Mouse (Mus musculus) midbrain, embryonic 13.5 days (tissue): Measurements from ENCODE around the gene Nfia. TPM values are rescaled to one million over a fixed set of nuclear protein-coding genes. Genes with fewer than 3 reads are reported as not detected.

Experiments
- ATAC-seq: fragments of 200-750 bp; cut with Nextera tagmentation; 2 replicates; pipeline ENCODE4 v1.8.0; 2017; ENCODE audit warnings: mild to moderate bottlenecking, moderate TSS enrichment, moderate library complexity
- H3K27ac ChIP-seq: fragments of 300-500 bp; sonication (generic); 2 replicates; pipeline ENCODE4 v1.5.1; 2015; ENCODE audit warnings: inconsistent platforms, mild to moderate bottlenecking, moderate library complexity
- H3K27me3 ChIP-seq: fragments of 300-500 bp; sonication (generic); 2 replicates; pipeline ENCODE4 v1.6.1; 2015; ENCODE audit warnings: mild to moderate bottlenecking, inconsistent platforms
- H3K36me3 ChIP-seq: fragments of 300-500 bp; sonication (generic); 2 replicates; pipeline ENCODE4 v1.6.1; 2015; ENCODE audit warnings: mild to moderate bottlenecking, inconsistent platforms
- H3K4me1 ChIP-seq: fragments of 300-500 bp; sonication (generic); replicated peaks from 2 replicates; pipeline ENCODE4 v1.6.1; 2015; ENCODE audit warnings: inconsistent platforms
- H3K4me2 ChIP-seq: fragments of 300-500 bp; sonication (generic); replicated peaks from 2 replicates; pipeline ENCODE4 v1.6.1; 2015; ENCODE audit warnings: moderate library complexity, mild to moderate bottlenecking, inconsistent platforms
- H3K4me3 ChIP-seq: fragments of 300-500 bp; sonication (generic); replicated peaks from 2 replicates; pipeline ENCODE4 v1.5.1; 2015; ENCODE audit warnings: mild to moderate bottlenecking, inconsistent platforms
- H3K9ac ChIP-seq: fragments of 300-500 bp; sonication (generic); replicated peaks from 2 replicates; pipeline ENCODE4 v1.6.1; 2015; ENCODE audit warnings: mild to moderate bottlenecking, inconsistent platforms
- H3K9me3 ChIP-seq: fragments of 300-500 bp; sonication (generic); 2 replicates; pipeline ENCODE4 v1.6.1; 2016; ENCODE audit warnings: mild to moderate bottlenecking, inconsistent platforms
- WGBS: fragments of 180-500 bp; shearing (Covaris S2); methylation state at CpG from one replicate; pipeline ENCODE4 v1.1.7; 2015; 5-methylcytosine and 5-hydroxymethylcytosine counted together
- polyA plus RNA-seq: library from polyadenylated mRNA; unstranded; fragments of >200 nt; fragmentation: Nextera tagmentation; extraction: Ambion mirVana; gene quantifications from 2 replicates; pipeline ENCODE4 v1.2.1, GENCODE M21; 2015

Gene Nfia
- polyA plus RNA-seq, 1 experiment from 2014 or later = 36.2 TPM

DNA sequence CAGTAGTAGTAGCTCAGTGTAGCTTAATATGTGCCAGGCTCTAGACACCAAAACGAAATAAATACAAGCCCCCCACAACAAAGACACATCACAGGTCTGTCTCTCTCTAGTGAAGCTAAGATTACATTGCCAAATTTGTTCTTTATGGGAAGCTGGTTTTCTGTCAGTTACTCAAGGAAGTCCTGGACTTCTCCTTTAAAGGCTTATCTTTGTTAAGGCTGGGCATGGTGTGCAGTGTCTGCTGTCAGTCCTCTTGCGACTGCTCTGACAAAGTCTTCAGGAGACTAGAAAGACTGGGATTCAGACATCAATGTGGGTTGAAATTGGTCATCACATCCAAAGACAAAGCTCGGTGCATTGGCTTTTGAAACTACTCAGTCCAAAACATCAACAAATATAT is 36.4 kb downstream of the Nfia start:
- H3K4me2 ChIP-seq = no peak overlapping the region
- ATAC-seq = no peak
- no peak overlapping the region for H3K27ac ChIP-seq
- H3K9me3 ChIP-seq = no peaks in the 10 kb centered on the region
- WGBS = 93% methylated on average over 3 of the region's 3 CpGs
- H3K36me3 ChIP-seq = no peaks in the 10 kb centered on the region
- peaks cover 16% of the 10 kb centered on the region for H3K27me3 ChIP-seq
- H3K4me3 ChIP-seq = no peak overlapping the region
- H3K9ac ChIP-seq = no peak overlapping the region
- peaks cover 14% of the 10 kb centered on the region for H3K4me1 ChIP-seq

DNA sequence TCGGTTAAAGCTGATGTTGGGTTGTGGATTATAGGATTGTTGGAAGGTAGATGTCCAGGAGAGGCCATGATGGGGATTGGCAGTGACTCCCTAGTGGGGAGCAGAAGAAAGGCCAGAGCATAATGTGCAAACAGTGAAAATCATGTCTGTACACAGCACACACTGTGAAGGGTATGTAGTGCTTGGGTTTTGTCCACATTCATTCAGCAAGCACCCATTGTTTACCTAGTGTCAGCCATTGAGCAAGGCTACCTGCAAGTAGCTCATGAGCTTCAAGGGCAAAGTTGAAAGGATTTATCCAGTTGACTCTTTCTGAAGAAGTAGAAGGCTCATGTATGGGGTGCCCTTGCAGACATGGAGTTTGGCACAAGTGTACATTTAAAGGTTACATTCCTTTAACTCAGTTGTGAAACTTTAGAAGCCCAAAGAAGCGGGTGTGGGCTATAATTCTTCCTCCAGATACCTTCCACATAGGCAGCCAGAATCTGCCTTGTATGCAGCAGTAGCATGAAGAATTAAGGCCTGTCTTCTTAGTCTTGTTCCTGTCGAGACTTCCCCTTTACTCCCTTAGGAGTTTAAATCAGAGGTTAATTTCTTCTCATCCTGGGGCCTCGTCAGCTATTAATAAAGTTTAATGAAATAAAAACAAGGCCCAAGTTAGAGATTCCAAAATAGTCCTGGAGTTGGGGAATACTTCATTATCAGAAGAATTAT is 37.2 kb downstream of the Nfia start:
- 84% methylated on average over 4 of the region's 4 CpGs for WGBS
- no peaks in the 10 kb centered on the region for H3K9me3 ChIP-seq
- ATAC-seq = no peak
- no peaks in the 10 kb centered on the region for H3K36me3 ChIP-seq
- peaks cover 14% of the 10 kb centered on the region; the same call in 1 of the 2 replicates for H3K4me1 ChIP-seq
- no peak overlapping the region for H3K9ac ChIP-seq
- no peak overlapping the region for H3K4me2 ChIP-seq
- no peak overlapping the region for H3K27ac ChIP-seq
- peaks cover 16% of the 10 kb centered on the region for H3K27me3 ChIP-seq
- no peak overlapping the region for H3K4me3 ChIP-seq

DNA sequence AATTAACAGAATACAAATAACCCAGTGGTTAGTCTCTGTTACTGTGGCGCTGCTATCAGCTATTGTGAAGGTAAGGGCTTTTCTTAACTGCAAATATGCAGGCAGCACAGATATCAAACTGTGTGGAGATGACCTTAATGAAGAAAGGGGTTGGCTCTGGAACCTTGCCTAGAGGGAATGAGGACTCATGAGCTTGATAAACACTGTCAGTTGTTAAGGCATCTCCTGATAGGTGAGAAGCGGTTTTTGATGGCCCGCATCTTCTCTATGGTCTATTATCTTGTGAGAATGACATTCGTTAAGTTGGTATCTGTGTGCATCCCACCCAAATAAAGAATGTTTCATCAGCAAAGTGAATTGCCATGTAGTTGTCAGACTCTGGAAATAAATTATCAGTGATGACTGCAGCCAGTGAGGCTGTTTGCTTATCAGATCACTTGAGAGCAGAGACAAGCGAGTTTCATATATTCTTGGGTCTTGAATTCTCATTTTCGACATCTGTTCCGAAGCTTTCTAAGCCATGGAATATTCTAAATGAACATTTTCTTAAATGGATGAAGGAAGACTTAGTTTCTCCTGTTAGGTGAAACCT is 37.9 kb downstream of the Nfia start:
- no peaks in the 10 kb centered on the region for H3K36me3 ChIP-seq
- H3K27me3 ChIP-seq = peaks cover 16% of the 10 kb centered on the region
- no peak overlapping the region for H3K27ac ChIP-seq
- no peak overlapping the region for H3K4me2 ChIP-seq
- H3K4me1 ChIP-seq = peaks cover 11% of the 10 kb centered on the region; the same call in 1 of the 2 replicates
- H3K9ac ChIP-seq = no peak overlapping the region
- no peak overlapping the region for H3K4me3 ChIP-seq
- no peaks in the 10 kb centered on the region for H3K9me3 ChIP-seq
- ATAC-seq = no peak
- 82% methylated on average over 7 of the region's 7 CpGs for WGBS

DNA sequence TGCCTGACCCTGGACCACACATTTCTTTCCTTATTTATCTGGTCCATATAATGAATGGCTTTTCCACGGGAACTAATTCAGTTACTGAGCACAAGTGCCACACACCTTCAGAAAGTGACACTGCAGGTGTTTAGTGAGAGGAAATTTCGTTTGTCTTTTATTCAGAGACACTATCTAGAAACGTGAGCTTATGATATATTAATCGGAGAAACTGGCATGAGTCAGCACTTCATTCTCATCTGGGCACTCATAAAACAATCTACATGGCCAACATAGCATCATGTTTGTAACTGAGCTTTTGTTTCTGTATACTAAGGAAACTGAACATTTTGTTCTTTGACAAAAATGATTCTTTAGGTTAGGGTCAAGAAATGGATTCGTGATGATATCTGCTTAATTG is 40.5 kb downstream of the Nfia start:
- Histone ChIP-seq H3K36me3 (no peaks in the 10 kb centered on the region), H3K4me2 (no peak overlapping the region), H3K4me3 (no peak overlapping the region), H3K27me3 (peaks cover 11% of the 10 kb centered on the region), H3K9me3 (no peaks in the 10 kb centered on the region), H3K4me1 (peaks cover 3% of the 10 kb centered on the region; the same call in 1 of the 2 replicates), H3K27ac (no peak overlapping the region), H3K9ac (no peak overlapping the region)
- no peak for ATAC-seq
- 85% methylated on average over 5 of the region's 5 CpGs for WGBS

DNA sequence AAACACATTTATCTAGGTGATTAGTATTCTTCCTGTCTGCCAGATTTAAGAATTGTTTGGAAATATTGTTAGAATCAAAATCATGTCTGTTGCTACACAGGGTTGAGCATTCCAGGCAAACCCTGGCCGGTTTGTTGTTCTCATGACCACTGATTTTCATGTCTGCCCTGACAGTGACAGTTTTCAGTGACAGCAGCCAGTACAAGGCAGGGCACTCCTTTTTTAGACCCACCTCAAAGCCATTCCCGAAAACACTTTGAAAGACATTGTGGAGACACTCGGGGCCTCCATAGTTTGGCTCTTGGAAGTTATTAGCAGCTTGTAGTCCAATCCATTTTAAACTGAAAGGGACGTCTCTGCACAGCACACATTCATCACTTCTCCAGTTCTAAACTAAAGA is 41.5 kb downstream of the Nfia start:
- peaks cover 3% of the 10 kb centered on the region; the same call in 1 of the 2 replicates for H3K4me1 ChIP-seq
- ATAC-seq = no peak
- H3K4me2 ChIP-seq = no peak overlapping the region
- H3K27me3 ChIP-seq = peaks cover 9% of the 10 kb centered on the region
- no peak overlapping the region for H3K9ac ChIP-seq
- H3K4me3 ChIP-seq = no peak overlapping the region
- 85% methylated on average over 4 of the region's 4 CpGs for WGBS
- no peaks in the 10 kb centered on the region for H3K36me3 ChIP-seq
- no peak overlapping the region for H3K27ac ChIP-seq
- H3K9me3 ChIP-seq = no peaks in the 10 kb centered on the region

DNA sequence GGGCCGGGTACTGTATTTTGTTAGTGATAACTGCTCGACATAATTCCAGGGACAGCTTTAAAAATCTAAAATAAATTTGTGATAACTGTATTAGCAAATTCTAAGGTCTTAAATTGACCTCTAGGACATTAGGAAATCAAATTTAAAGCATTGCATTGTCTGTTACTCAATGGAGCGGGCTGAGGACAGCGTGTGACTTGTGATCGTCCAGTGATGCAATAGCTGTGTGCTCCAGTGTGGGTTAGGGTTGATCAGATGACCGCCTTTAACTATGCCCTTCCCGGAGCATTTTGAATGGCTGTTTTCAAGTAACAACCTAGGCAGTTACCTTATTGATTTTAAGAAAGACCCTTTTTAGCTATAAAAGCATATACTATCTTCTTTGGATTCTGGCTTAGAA is 42.0 kb downstream of the Nfia start:
- no peak overlapping the region for H3K9ac ChIP-seq
- H3K4me1 ChIP-seq = peaks cover 3% of the 10 kb centered on the region; the same call in 1 of the 2 replicates
- peaks cover 3% of the 10 kb centered on the region for H3K27me3 ChIP-seq
- H3K9me3 ChIP-seq = no peaks in the 10 kb centered on the region
- H3K27ac ChIP-seq = no peak overlapping the region
- no peak for ATAC-seq
- no peaks in the 10 kb centered on the region for H3K36me3 ChIP-seq
- no peak overlapping the region for H3K4me3 ChIP-seq
- H3K4me2 ChIP-seq = no peak overlapping the region
- 90% methylated on average over 7 of the region's 7 CpGs for WGBS

DNA sequence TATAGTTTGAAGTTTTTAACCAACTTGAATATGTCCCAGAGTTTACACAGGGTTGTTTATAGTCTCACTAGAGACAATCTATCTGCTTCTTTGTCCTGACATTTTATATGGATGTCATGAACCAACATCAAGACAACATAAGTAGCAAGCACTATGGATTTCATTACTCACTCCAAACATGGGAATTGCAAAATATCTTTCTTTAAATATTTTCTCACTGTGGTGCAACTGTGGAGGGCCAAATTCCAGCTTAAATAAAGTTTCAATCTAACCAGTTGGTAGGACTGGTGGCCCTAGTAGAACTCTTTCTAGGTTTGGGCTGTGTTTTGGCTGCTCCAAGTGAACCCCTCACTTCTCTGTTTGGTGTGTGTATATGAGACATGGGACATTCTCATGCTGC is 43.5 kb downstream of the Nfia start:
- Histone ChIP-seq H3K27ac (no peak overlapping the region), H3K27me3 (peaks cover 4% of the 10 kb centered on the region; the same call in 1 of the 2 replicates), H3K4me1 (0 out of 2 replicates have a peak, but pooled peaks cover 3% of the 10 kb centered on the region), H3K9me3 (no peaks in the 10 kb centered on the region), H3K4me2 (no peak overlapping the region), H3K36me3 (no peaks in the 10 kb centered on the region), H3K9ac (no peak overlapping the region), H3K4me3 (no peak overlapping the region)
- no peak for ATAC-seq

DNA sequence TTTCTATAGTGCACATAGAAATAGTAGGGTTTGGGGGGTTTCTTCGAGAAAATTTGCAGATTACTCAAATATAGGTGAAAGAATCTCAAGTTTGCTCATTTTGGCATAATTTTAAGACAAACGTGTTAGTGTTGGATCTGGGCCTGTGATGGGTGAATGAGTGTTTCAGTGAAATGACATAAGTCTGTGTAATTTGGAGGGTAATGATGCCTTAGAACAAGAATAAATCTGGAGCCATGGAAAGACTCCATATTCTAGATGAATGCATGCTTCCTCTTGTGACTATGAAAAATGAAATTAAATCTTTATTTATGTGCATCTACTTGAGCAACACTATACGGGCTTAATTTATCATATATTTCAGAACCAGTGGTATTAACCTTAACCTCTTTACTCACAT is 44.2 kb downstream of the Nfia start:
- no peaks in the 10 kb centered on the region for H3K36me3 ChIP-seq
- H3K9me3 ChIP-seq = no peaks in the 10 kb centered on the region
- H3K4me1 ChIP-seq = 0 out of 2 replicates have a peak, but pooled peaks cover 3% of the 10 kb centered on the region
- H3K9ac ChIP-seq = no peak overlapping the region
- 90% methylated on average over 3 of the region's 3 CpGs for WGBS
- H3K27ac ChIP-seq = no peak overlapping the region
- no peak overlapping the region for H3K4me2 ChIP-seq
- no peak overlapping the region for H3K4me3 ChIP-seq
- H3K27me3 ChIP-seq = peaks cover 4% of the 10 kb centered on the region; the same call in 1 of the 2 replicates
- ATAC-seq = no peak

DNA sequence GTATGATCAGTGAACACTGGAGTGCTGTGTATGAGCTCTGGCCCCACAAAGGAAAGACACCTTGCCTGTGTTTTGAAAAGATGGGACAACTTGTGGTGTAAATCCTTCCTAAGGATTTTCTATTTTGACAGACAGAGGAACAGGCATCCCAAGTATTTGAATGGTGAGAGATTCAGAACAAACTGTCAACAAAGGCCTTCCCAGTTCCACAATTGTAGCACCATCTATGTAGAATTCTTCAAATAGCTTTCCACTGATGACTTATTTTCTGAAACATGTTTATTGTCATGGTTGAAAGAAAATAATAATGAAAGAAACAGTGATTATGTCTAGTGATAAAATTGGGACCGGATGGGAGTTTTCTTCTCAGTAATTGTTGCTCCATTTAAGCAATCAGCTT is 45.2 kb downstream of the Nfia start:
- H3K27ac ChIP-seq = no peak overlapping the region
- ATAC-seq = no peak

DNA sequence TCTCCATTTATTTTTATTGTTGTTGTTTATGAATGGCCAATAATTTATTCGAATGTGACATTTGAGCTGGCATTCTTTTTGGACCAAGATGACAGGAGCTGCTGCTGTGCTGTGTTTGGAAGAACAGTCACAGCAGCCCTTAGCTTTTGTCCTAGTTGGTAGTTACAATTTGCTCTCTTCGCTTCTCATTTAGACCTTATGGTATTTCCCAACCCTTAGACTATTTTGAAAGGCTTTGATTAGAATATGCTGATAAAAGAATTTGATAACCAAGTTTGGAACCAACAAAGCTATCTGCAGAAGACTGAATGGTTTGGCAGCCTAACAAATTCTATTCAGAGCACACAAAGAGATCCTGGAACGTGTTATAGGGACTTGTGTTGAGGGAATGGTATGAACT is 46.0 kb downstream of the Nfia start:
- no peak overlapping the region for H3K4me3 ChIP-seq
- H3K36me3 ChIP-seq = no peaks in the 10 kb centered on the region
- peaks cover 4% of the 10 kb centered on the region; the same call in 1 of the 2 replicates for H3K4me1 ChIP-seq
- no peak overlapping the region for H3K27ac ChIP-seq
- peaks cover 9% of the 10 kb centered on the region for H3K27me3 ChIP-seq
- ATAC-seq = no peak
- WGBS = 82% methylated on average over 3 of the region's 3 CpGs
- H3K9ac ChIP-seq = no peak overlapping the region
- no peaks in the 10 kb centered on the region for H3K9me3 ChIP-seq
- H3K4me2 ChIP-seq = no peak overlapping the region

More for the DNA sequence above, 45.2 kb downstream of the Nfia start:
- H3K9me3 ChIP-seq = no peaks in the 10 kb centered on the region
- H3K4me1 ChIP-seq = 0 out of 2 replicates have a peak, but pooled peaks cover 3% of the 10 kb centered on the region
- no peaks in the 10 kb centered on the region for H3K36me3 ChIP-seq
- no peak overlapping the region for H3K9ac ChIP-seq
- 86% methylated on average over 1 of the region's 1 CpGs for WGBS
- no peak overlapping the region for H3K4me3 ChIP-seq
- H3K27me3 ChIP-seq = peaks cover 4% of the 10 kb centered on the region; the same call in 1 of the 2 replicates
- no peak overlapping the region for H3K4me2 ChIP-seq

DNA sequence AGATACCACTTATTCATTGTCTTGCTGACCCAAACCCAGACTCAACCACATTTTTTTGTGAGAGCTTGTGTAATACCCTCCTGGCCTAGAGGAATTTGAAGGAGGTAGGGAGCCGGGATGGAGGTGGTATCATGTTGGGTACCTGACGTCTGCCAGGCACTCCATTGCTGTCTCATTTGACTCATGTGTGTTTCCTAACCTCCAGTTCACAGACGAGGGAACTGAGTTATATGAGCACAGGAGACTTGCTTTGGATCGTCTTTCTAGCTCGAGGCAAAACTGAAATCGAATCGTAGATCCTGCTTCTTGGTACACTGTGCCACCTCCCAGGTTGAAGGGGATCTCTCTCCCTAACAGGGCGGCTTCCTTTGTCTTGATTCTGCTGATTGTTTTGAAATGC is 46.6 kb downstream of the Nfia start:
- WGBS = 92% methylated on average over 8 of the region's 8 CpGs
- Histone ChIP-seq H3K4me2 (no peak overlapping the region), H3K27me3 (peaks cover 11% of the 10 kb centered on the region), H3K4me1 (peaks cover 8% of the 10 kb centered on the region), H3K27ac (no peak overlapping the region), H3K36me3 (no peaks in the 10 kb centered on the region), H3K9ac (no peak overlapping the region), H3K9me3 (no peaks in the 10 kb centered on the region), H3K4me3 (no peak overlapping the region)
- ATAC-seq = no peak

DNA sequence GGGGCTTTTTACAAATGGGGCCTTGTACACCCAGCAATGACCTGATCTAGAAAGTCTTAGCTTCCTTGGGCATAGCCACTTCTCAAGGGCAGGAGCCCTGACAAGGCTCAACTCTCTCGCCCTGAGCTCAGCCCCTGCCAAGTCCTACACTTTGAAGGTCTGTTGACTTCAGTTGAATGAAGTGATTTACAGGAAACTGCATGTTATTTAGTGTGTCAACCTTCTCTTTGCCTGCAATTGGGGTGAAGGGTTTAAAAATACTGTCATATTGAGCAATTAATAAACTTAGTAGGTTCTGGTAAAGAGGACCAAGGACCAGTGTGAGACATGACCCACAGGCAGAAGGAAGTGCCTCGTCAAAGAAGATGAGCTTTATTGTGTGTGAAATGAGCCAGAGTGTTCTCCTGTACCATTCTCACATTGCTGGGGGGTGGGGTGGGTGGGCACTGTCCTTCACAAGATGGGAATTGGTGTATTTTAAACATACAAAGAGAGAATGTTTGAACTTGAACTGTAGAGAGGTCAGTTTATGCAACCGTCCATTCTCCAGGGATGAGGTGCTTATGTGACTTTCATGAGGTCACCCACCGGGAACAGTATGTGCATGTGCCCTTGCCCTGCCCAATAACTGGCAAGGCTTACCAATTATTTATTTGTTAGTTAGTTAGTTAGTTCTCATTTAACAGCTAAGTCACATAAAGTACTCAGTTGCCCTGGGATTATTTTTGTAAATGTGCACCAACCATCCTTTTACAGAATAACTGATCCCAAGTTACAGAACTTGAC is 48.1 kb downstream of the Nfia start:
- Histone ChIP-seq H3K36me3 (no peaks in the 10 kb centered on the region), H3K27me3 (peaks cover 18% of the 10 kb centered on the region), H3K4me2 (no peak overlapping the region), H3K27ac (no peak overlapping the region), H3K9ac (no peak overlapping the region), H3K9me3 (no peaks in the 10 kb centered on the region), H3K4me3 (no peak overlapping the region), H3K4me1 (peaks cover 24% of the 10 kb centered on the region)
- no peak for ATAC-seq
- WGBS = 91% methylated on average over 4 of the region's 4 CpGs
